Mouse (Mus musculus): ENCODE measurements around the gene Tmem135. TPM values are rescaled to one million over a fixed set of nuclear protein-coding genes. Genes with fewer than 3 reads are reported as not detected.

The Tmem135 gene
- polyA plus RNA-seq (2012), result 79.4 and 81.7 TPM in 2 replicates

DNA sequence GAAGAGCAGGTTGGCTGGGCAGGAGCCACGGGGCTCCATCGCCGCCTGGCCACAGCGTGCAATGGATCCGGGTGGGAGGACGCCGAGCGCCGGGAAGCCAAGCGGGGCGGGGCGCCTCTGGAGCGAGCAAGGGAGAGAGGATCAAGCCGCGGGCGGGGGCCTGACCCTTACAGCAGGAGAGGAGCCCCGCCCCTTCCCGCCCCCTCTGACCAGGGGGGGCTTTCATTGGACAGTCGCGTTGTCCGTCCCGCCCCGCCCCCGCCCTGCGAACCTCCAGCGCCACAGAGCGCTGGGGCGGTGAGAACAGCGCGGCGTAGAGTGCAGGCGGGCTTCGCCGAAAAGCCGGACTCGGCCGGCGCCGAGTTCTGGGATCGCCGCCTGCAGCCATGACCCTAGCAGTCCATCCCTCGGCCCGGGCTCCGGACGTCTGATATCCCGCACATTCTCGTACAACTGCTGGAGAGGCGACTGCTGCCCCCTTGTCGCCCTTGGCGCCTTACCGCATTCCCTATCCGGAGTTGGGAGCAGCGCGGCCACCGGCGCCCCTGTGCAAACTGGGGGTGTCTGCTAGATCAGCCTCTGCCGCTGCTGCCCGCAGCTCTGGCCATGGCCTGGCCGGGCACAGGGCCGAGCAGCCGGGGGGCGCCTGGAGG is at the start of gene Tmem135, which contains the start of gene Fzd4:
Gene Tmem135, minus strand, starts transcription at position 142 of the 653 bp plus-strand sequence.
Gene Fzd4, plus strand, starts transcription at position 275 of the 653 bp plus-strand sequence.

Other genes starting within 250 kb of the Tmem135 start
- 0.32 and 0.51 TPM in 2 replicates for gene Fzd4, start 133 bp upstream of the Tmem135 start, polyA plus RNA-seq (2012)
- gene Prss23, start 123.0 kb upstream of the Tmem135 start, polyA plus RNA-seq (2012), result not detected in 2 replicates
- gene Me3, start 228.2 kb upstream of the Tmem135 start, polyA plus RNA-seq (2012), result 0.06 TPM in 1 of 2 replicates, not detected in the other

Measured in megakaryocyte-erythroid progenitor cell, adult 5 weeks (primary cell).